Mouse (Mus musculus): Measurements from ENCODE around the gene Ap2a2. TPM values are rescaled to one million over a fixed set of nuclear protein-coding genes. Genes with fewer than 3 reads are reported as not detected.
"Not testable (repeated sequence)": the region's sequence is repeated elsewhere in the genome, so short reads cannot be mapped to it uniquely, and the experiment has no call there.

Gene Ap2a2
- total and polyA plus RNA-seq, 3 experiments = 34.7 to 67.9 (median 59.5) TPM

- H3K27me3 ChIP-seq (ENCODE audit: control insufficient read depth in 1 of 2, insufficient read depth in 2 of 2, low read length in 2 of 2); H3K4me1 ChIP-seq (ENCODE audit: control insufficient read depth in 1 of 2, insufficient read depth in 2 of 2, low read length in 2 of 2); H3K79me2 ChIP-seq (ENCODE audit: control insufficient read depth, insufficient read depth, low read length, poor library complexity); H3K36me3 ChIP-seq (ENCODE audit: control insufficient read depth in 1 of 2, insufficient read depth in 2 of 2, low read length in 2 of 2); H3K9ac ChIP-seq (ENCODE audit: control insufficient read depth, low read depth, low read length, poor library complexity, severe bottlenecking); H3K9me3 ChIP-seq (replicated peaks; ENCODE audit: insufficient read depth, low read length); H3K27ac ChIP-seq (ENCODE audit: control insufficient read depth, low read depth, low read length); H3K4me3 ChIP-seq (ENCODE audit: control insufficient read depth in 1 of 2, insufficient read depth in 1 of 2, low read depth in 2 of 2, low read length in 2 of 2): not testable (repeated sequence)
- peak; percentile 41 for DNase-seq (ENCODE audit: low read depth, low spot score)
- peak; percentile 95 for TF ChIP-seq TBP (IDR thresholded peaks at IDR 0.05; ENCODE audit: low read depth, low read length)
These were observed 107.1 kb downstream of the Ap2a2 start for GRCm38 (mm10) chr7:141669097-141669496.

GRCm38 (mm10) chr7:141670999-141671398 lies 109.0 kb downstream of the Ap2a2 start:
- Histone ChIP-seq H3K4me3 (ENCODE audit: control insufficient read depth in 1 of 2, insufficient read depth in 1 of 2, low read depth in 2 of 2, low read length in 2 of 2) (no peak overlapping the region), H3K9me3 (replicated peaks; ENCODE audit: insufficient read depth, low read length) (no peaks in the 10 kb centered on the region), H3K27ac (ENCODE audit: control insufficient read depth, low read depth, low read length) (no peak overlapping the region), H3K79me2 (ENCODE audit: control insufficient read depth, insufficient read depth, low read length, poor library complexity) (no peaks in the 10 kb centered on the region), H3K9ac (ENCODE audit: control insufficient read depth, low read depth, low read length, poor library complexity, severe bottlenecking) (no peak overlapping the region), H3K27me3 (ENCODE audit: control insufficient read depth in 1 of 2, insufficient read depth in 2 of 2, low read length in 2 of 2) (no peaks in the 10 kb centered on the region; a peak in 1 of 4 replicates), H3K36me3 (ENCODE audit: control insufficient read depth in 1 of 2, insufficient read depth in 2 of 2, low read length in 2 of 2) (no peaks in the 10 kb centered on the region), H3K4me1 (ENCODE audit: control insufficient read depth in 1 of 2, insufficient read depth in 2 of 2, low read length in 2 of 2) (no peaks in the 10 kb centered on the region)
- DNase-seq (ENCODE audit: low read depth, low spot score) = peak; percentile 63
- TF ChIP-seq USF2 (IDR thresholded peaks at IDR 0.05; ENCODE audit: borderline replicate concordance in 1 of 2, insufficient read depth in 1 of 2, low read depth in 1 of 2, low read length in 2 of 2) (no peak), RAD21 (IDR thresholded peaks at IDR 0.05; ENCODE audit: low read depth, low read length) (peak; percentile 81), SMC3 (IDR thresholded peaks at IDR 0.05; ENCODE audit: low read depth, low read length) (peak; percentile 74), CTCF (IDR thresholded peaks at IDR 0.05 in 2 of 3, conservative IDR thresholded peaks at IDR 0.05 in 1 of 3; ENCODE audit: control insufficient read depth in 1 of 3, insufficient read depth in 1 of 3, low read depth in 2 of 3, low read length in 3 of 3, poor library complexity in 1 of 3, severe bottlenecking in 1 of 3) (peak; percentile 44 to 81 (median 73)), ZC3H11A (IDR thresholded peaks at IDR 0.05; ENCODE audit: low read depth, low read length) (peak; percentile 48; the same call in 1 of the 2 replicates)

- Histone ChIP-seq H3K36me3 (ENCODE audit: control insufficient read depth in 1 of 2, insufficient read depth in 2 of 2, low read length in 2 of 2) (no peaks in the 10 kb centered on the region), H3K9ac (ENCODE audit: control insufficient read depth, low read depth, low read length, poor library complexity, severe bottlenecking) (no peak overlapping the region), H3K27me3 (ENCODE audit: control insufficient read depth in 1 of 2, insufficient read depth in 2 of 2, low read length in 2 of 2) (no peaks in the 10 kb centered on the region; a peak in 1 of 4 replicates), H3K4me3 (ENCODE audit: control insufficient read depth in 1 of 2, insufficient read depth in 1 of 2, low read depth in 2 of 2, low read length in 2 of 2) (no peak overlapping the region), H3K4me1 (ENCODE audit: control insufficient read depth in 1 of 2, insufficient read depth in 2 of 2, low read length in 2 of 2) (no peaks in the 10 kb centered on the region), H3K27ac (ENCODE audit: control insufficient read depth, low read depth, low read length) (no peak overlapping the region), H3K79me2 (ENCODE audit: control insufficient read depth, insufficient read depth, low read length, poor library complexity) (no peaks in the 10 kb centered on the region), H3K9me3 (replicated peaks; ENCODE audit: insufficient read depth, low read length) (no peaks in the 10 kb centered on the region)
- TF ChIP-seq BHLHE40 (IDR thresholded peaks at IDR 0.05; ENCODE audit: borderline replicate concordance, low read depth, low read length) (no peak), EP300 (IDR thresholded peaks at IDR 0.05; ENCODE audit: low read depth in 1 of 2, low read length in 2 of 2) (no peak), MYC (IDR thresholded peaks at IDR 0.05; ENCODE audit: low read depth, low read length) (no peak), MAFK (IDR thresholded peaks at IDR 0.05; ENCODE audit: borderline replicate concordance, low read depth, low read length) (no peak), E2F4 (IDR thresholded peaks at IDR 0.05; ENCODE audit: borderline replicate concordance, low read depth, low read length) (no peak), ZMIZ1 (IDR thresholded peaks at IDR 0.05; ENCODE audit: low read depth, low read length) (no peak), CHD2 (IDR thresholded peaks at IDR 0.05; ENCODE audit: low read length) (no peak), TAL1 (IDR thresholded peaks at IDR 0.05; ENCODE audit: low read length) (no peak)
- DNase-seq (ENCODE audit: low read depth, low spot score) = no peak
These were observed 109.8 kb downstream of the Ap2a2 start for GRCm38 (mm10) chr7:141671626-141672291.
